Mouse (Mus musculus): Measurements from ENCODE around the gene Nmnat2. TPM values are rescaled to one million over a fixed set of nuclear protein-coding genes. Genes with fewer than 3 reads are reported as not detected.

Nmnat2 gene
- total and polyA plus RNA-seq, 3 experiments, result 0.78 to 1.1 (median 0.84) TPM

DNA sequence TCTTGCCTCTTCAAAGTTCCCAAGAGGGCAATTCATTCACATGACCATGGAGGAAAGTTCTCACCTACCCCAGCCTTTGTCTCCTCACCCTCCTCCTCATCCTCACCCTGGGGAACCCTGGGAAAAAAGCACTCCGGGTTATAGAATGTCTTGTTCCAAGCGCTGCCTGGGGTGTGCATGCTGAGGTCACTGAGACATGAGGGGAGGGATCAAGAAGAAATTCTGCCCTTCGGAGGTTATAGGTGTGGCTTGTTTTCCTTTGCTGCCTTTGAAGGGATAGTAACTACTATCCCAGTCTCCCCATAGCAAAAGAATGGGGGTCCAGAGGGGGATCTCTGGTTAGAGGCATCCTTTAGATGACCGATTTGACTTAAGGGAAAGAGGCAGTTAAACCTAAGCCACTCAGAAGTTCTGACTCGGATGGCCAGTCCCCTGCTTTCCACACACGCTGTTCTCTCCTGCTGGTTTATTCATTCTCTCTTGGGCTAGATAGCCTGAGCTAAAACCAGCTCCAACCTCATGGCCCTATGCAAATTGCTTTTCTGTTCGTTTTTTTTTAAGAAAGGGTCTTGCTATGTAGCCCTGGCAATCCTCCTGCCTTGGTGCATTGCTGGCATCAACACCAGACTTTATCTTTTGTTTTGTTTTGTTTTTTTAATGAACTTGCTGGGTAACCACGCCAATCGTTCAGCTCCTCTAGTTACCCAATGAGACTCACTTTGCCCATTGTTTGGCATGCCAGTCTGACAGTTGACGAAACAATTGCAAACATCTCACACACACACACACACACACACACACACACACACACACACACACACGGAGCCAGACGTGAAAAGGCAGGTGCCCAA, 139.7 kb downstream of the Nmnat2 start:
- DNase-seq, result no peak

DNA sequence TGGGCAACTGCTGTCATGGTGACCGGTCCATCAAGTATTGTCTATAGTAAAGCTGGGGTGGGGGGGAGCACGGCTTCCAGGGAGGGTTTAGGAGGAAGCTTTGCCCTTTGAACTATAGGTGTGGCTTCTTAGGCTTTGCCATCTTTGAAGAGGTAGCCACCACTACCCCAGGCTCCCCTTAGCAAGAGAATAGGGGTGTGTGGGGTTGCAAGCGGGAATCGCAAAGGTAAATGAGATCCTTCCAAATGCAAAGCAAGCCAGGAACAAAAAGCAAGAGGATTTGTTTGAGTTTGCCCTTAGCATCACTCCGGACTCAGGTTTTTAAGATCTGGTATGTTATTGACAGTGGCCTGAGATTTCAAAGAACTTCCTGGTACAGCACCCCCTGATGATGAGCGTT, 140.5 kb downstream of the Nmnat2 start:
- no peak for DNase-seq

DNA sequence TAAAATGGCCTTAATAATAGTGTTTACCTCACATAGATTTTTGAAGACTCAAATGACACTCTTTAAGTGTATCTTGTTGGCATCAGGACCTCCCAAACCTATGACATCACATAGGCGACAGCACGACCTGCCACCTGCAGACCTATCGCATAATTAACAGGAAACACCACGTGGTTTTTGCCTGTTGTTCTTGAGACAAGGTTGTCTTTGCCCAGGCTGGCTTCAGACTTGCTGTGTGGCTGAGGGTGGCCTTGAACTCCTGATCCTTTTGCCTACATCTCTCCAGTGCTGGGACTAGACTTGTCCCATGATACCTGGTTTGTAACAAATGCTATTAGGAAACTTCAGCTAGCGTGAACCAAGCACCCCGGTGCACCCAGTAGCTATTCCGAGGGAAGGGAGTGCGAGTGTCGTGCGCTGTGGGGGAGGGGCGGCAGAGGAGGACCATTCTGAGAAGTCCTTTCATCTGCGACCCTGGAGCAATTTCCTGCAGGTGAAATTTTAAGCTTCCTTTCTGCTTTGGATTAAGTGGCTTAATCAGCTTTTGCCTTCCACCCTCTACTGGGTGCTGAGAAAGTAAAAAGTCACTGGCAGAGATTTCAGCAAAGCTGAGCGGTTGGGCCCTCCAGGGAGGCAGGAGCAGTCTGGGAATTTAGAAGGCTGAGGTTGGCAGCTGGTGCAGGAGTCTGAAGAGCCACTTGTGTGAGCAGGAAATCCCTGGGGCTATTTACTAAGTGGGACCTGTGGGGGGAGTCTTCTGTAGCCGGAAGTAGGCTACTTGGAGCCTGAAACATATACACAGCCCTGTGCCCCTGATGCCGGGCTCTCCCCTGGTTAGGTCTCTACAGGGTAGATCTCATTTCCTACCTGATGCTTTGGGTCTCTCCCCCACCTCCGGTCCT, 141.3 kb downstream of the Nmnat2 start:
- no peak for DNase-seq

DNA sequence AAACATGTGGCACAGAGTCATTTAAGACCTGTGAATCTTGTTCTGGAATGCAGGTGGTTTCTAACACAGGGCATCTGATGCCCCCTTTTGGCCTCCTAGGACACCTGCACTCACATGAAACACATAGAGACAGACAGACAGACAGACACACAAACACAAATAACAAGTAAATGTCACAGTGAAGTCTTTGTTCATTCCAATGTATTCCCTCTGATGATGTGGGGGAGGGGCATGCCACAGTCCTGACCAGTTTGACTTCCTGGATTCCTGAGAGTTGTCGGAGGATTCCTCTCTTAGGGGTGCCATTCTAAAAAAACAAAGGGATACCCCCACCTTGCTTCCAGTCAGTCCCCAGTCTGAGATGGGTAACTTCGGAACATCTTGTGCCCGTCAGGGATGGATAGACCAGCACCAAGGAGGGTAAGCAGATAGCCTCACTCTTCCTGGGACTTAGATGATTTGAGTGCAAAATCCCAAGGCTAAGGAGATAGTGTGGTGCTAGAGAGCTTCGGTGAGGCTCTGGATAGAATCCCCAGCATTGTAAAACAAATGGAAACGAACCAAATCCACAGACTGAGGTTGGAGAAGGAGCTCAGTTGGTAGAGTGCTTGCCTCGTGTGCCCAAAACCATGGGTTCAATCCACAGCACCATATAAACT, 142.4 kb downstream of the Nmnat2 start:
- no peak for DNase-seq

DNA sequence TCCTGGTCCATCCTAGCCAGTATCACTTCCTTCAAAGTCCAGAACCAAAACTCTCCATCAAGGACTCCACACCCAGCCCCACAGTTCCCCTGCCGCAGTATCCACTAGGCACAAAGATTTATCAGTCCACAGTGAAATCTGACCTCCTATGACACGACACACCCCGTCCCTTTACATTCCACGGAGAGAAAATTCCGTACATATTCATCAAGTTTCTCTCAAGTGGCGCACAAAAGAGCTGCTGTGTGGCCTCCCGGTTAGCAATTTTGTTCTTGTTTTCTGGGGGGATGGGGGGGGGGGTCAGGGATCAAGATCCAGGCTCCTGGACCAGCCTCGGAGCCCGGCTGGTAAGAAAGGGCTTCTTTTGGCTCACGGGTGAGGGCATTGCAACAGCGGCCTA, 143.8 kb downstream of the Nmnat2 start:
- no peak for DNase-seq

DNA sequence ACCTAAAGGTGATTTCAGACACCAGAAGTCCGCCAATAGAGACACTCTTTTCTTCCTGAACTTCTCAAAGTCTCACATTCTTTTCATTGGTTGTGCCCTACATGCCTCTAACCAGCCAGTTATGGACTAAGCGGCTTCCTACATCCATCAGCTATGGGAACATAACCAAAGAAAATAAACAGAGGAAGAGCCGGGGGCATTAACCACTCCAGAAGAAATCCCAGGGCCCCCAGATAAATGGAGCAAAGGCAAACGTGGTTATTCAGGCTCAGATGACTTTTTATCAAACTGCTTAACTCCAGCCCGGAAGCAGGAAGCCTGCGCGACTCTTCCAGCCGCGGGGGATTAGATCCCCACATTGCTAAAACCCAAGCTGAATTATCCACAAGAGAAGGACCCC, 146.1 kb downstream of the Nmnat2 start:
- DNase-seq, result no peak

DNA sequence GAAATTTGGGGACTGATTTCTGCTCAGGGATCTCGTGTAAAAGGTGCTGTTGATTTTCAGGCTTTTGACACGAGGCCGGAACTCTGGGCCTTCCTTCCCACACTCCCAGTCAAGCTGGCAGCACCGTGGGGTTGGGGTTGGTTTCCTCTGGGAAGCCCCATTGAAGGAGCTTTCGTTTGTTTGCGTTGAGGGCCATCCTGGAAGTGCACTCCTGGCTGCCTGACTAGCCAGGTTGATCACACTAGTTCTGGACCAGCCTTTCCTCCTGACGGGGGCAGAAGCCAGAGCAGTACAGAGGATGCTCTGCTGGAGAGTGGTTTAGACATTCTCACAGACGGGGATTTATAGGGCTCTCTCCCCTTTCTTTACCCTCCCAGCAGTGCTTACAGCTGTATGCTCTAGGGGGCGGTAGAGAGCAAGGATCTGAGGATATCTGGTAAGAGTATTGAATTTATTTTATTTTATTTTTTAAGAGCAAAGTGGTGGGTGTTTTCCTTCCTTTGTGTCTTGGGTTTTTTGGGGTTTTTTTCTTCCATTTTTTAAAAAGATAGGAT, 146.6 kb downstream of the Nmnat2 start:
- DNase-seq, result peak; percentile 63

DNA sequence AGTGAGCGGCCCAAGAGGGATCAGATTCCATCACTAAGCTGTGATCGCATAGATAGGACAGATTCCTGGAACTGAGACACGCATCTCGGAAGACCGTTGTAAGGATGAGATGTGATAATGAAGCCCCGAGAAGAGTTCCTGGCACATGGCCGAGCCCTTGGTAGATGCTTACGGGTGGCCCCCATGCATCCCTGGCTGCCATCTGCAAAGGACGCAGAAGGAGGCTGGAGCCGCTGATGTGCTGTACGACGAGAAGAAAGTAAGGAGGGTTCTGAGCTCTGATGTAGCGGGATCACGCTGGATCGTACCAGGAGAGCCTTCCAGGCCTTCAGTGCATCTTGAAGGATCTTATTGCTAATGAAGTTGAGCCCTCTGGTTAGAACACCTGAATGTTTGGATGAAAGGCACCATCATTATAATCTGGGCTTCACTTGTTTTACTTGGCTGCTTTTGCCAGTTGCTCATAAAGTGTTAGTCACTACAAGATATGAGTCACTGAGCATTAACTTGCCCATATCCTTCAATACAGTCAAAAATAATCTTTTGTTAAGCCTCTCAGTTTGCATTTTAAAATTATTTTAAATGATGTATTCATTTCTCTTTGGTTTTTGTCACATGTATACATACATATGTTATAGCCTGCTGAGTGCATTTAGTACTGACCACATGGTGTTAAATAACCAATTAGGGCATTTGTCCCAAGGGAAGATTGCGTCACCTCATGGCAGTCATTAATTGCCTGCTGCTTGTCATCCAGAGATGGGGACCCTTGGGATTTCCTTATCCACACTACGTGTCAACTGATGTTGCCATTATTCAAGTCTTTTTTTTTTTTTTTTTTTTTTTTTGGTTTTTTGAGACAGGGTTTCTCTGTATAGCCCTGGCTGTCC, 147.7 kb downstream of the Nmnat2 start:
- DNase-seq, result no peak

DNA sequence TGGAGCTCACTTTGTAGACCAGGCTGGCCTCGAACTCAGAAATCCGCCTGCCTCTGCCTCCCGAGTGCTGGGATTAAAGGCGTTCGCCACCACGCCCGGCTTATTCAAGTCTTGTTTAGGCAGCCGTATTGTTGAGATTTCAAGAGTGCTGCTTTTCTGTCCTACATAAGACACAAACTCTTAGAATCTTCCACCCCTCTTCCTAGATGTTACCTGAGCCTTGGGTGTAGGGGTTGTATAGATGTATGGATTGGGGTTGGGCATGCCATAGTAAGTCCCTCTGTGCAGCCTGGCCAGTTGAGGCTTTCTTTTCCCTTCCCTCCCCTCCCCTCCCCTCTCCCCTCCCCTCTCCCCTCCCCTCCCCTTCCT, 148.4 kb downstream of the Nmnat2 start:
- DNase-seq, result no peak

DNA sequence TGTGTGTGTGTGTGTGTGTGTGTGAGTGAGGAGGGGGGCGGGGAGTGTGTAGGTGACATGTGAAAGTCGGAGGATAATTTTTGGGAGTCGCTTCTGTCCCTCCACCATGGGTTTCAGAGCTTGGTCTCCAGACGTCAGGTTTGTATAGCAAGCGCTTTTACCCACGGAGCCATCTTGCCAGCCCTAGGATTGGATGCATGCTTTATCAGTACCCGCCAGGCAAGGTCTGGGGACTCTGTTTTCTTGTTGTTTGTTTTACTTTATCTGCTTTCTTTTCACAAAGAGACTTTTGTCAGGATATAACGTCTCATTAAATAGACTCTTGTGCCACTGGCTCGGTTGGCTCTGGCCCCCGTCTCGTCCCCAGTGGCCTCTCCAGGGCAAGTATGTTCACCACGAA, 150.0 kb downstream of the Nmnat2 start:
- no peak for DNase-seq

DNA sequence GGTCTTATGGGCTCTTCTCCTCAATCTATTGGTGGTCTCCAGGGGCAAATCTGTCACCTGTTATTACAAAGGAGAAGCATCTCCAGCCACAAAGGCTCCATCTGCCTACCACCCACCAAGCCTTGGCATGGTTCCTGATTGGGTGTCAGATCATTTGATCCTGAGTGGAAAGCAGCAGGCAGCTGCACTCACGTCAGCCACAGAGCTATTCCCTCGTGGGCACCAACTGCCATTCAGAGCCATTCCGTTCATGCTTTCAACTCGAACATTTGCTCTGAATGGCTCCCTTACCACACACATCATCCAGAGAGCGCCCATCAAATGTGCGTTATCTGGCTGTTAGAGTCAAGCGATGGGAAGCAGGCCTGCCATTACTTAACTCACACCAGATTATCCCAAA, 153.1 kb downstream of the Nmnat2 start:
- DNase-seq, result no peak

DNA sequence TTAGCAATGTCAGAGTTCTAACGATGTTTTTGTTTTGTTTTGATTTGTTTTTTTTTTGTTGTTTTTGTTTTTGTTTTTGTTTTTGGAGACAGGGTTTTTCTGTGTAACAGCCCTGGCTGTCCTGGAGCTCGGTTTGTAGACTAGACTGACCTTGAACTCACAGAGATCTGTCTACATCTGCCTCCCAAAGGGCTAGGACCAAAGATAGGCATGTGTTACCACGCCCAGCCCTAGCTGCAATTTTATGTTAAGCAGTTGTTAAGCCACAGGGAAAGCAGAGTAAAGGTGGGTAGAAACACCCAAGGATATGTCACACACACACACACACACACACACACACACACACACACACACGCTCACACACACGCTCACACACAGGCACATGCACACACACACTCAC, 154.6 kb downstream of the Nmnat2 start:
- no peak for DNase-seq

DNA sequence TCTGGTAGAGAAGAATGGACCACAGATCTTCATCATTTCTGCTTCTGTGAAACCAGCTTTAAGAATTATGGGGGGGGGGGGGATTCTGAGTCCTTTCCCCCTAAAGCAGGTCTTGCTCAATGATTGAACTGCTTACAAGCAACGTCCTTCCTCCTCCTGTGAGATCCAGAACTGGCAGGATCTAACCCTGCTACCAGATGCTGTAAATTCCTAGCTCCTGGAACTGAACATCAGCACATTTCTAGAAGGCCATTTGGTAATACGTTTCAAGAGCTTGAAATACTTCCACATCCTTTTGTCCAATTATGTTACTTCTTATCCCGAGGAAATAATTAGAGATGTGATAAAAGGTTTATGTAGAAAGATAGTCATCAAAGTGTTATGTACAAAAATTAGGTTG, 155.0 kb downstream of the Nmnat2 start:
- DNase-seq, result no peak

DNA sequence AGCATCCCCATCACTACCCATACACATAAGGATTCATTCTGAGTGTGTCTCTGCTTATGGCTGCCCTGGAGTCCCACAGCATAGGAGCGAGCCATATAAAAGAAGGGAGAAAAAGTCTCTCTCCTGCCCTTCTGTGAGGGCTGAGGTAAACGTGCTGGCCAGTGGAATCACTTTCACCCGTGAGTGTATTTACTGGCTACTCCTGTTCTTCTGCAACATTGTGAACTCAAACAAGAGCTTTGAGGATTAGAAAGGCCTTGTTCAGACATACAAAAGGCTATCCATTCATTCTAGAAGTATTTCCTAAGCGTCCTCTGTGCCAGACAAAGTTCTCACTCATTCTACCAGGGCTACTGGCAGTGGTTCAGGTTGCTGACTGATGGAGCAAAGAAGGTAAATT, 156.8 kb downstream of the Nmnat2 start:
- DNase-seq, result no peak

DNA sequence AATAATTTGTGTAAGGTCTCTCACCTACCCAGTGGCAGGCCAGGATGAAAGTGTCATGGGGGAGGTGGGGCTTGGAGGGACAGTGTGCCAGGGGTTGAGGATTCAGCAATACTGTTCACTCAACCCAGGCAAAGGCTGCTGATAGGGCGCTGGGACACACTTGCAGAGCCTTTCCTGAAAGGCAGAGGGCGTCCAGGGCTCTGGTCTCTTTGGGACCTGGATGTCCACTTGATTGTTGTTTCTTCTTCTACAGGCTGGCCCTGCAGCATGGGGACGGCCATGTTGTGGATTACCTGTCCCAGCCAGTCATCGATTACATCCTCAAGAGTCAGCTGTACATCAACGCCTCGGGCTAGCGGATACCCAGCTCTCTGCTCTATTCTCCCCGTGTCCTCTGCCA, 160.5 kb downstream of the Nmnat2 start:
- no peak for DNase-seq

DNA sequence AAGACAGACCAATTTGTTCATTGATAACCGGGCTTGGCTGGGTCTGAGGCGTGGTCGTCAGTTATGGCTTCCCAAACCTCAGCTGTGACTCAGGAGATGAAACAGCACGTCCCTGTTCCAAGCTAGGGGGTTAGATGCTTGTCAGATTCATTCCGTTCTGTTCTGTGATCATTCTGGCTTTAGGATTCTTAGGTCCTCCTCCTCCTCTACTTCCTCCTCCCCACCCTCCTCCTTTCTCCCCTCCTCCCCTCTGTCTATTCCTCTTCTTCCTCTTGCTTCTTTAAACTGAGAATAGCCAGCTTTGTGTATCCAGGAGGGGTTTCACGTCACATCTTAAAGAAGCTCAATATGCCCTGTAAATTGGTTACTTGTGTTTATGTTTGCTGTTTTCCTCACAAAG, 165.8 kb downstream of the Nmnat2 start:
- DNase-seq, result no peak

DNA sequence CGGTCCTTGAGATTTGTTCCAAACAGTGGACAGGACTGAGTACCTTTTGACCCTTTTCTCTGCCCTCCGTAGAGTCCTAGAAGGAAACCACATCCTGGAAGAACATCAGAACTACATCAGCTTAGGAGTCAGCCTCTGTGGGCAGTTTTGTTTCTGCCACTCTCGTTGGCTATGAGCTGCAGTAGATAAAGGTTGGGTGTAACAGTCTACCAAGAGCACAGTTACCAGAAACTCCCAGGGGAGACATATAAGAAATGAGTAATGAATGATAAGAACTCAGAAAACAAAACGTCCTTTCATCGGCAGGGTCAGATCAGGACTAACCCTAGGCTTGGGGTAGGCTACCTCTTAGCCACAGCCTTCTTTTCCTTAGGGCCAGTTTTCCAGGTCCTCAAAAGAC, 166.5 kb downstream of the Nmnat2 start:
- DNase-seq, result no peak

DNA sequence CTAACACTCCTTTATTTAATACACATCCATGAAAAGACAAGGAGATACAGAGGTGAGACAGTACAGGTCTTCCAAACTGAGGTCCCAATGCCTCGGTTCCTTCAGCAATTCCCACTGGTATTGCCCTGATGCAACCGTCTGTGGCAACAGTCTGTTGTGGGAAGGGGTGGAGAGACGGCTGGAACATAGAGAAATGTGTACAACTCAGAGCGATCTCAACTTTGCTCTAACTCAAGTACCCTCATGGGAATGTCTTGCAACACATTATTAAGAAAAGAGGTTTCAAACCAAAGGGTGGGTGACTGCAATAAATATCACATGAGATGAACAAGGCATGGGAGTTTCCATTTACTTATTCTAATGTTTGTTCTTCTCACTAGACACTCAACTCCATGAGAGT, 168.0 kb downstream of the Nmnat2 start:
- peak; percentile 40 for DNase-seq

DNA sequence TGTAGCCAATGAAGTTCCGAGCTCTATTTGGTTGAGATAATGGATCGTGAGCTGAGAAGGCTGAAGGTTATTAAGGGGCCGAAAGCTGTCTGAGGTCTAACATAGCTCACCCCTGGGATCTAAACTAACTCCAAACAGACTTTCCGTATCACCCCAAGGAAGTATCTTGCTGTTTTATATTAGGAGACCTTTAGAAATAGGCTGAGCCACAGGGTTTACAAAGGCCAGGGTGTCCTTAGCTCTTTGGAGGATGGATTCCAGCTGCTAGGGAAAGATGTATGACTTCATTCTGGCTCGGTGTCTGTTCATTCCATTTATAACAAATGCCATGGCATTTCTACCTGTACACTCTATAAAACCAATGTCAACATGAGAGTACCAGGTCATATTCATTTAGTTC, 169.7 kb downstream of the Nmnat2 start:
- DNase-seq, result no peak

DNA sequence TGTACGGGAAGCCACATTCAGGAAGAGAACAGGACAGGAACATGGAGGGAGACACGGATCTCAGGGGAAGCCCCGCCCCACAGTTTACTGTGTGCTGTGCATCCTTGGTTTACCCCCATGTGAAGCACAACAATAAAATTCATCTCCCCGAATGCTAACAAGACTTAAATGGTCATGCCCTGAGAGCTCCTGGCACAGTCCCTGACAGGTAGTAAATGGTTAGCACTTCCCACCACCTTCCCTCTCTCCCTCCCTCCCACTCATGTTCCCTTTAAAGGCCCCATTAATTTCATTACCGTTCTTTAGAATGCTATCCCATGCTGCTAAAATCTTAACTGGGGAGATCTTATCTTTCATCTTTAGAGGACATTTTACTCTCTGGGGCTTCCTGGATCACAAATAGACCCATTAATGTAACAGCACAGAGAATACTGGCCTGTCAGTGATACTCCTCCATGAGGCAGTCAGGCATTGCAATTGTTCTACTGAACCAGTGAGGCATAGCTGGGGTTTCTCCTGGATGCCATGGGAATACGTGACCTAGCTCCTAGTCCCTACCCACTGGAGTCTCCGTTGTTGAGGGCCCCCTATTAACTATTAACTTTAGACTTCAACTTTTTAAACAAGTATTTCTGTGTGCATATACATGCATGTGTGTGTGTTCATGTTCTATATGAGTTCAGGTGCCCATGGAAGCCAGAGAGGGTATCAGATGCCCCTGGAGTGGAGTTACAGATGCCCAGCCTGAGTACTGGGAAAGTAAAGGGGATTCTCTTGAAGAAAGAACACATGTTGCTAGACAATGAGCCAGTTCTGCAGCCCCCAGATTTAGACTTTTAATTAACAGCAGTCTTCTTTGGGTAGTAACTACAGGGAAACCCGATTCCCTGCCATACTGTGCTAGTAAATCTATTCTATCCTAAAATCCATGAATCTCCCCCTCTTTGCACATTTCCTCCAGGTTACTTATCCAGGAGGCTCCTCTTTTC, 170.8 kb downstream of the Nmnat2 start:
- DNase-seq, result no peak

Data from adrenal gland, adult 2 months (tissue).